Mouse (Mus musculus) midbrain, embryonic 15.5 days (tissue): ENCODE measurements at regions not wholly inside any gene's neighbourhood (a gene's known extent, or its start where the extent isn't known, plus 50 kb on each side); places are given as distances from the start of the nearest gene placed in this dataset.
"Not testable (repeated sequence)": the region's sequence is repeated elsewhere in the genome, so short reads cannot be mapped to it uniquely, and the experiment has no call there.

ENCODE experiments used
- ATAC-seq: fragments of 200-750 bp; cut with Nextera tagmentation; replicated peaks from 2 replicates; pipeline ENCODE4 v1.8.0; 2017; ENCODE audit warnings: moderate TSS enrichment
- H3K27ac ChIP-seq: fragments of 300-500 bp; sonication (generic); 2 replicates; pipeline ENCODE4 v1.5.1; 2015; ENCODE audit warnings: mild to moderate bottlenecking, inconsistent platforms
- H3K27me3 ChIP-seq: fragments of 300-500 bp; sonication (generic); replicated peaks from 2 replicates; pipeline ENCODE4 v1.6.1; 2015; ENCODE audit warnings: inconsistent platforms
- H3K36me3 ChIP-seq: fragments of 300-500 bp; sonication (generic); replicated peaks from 2 replicates; pipeline ENCODE4 v1.6.1; 2015; ENCODE audit warnings: inconsistent platforms
- H3K4me1 ChIP-seq: fragments of 300-500 bp; sonication (generic); 2 replicates; pipeline ENCODE4 v1.6.1; 2015; ENCODE audit warnings: inconsistent platforms
- H3K4me2 ChIP-seq: fragments of 300-500 bp; sonication (generic); 2 replicates; pipeline ENCODE4 v1.6.1; 2015; ENCODE audit warnings: inconsistent platforms, mild to moderate bottlenecking, moderate library complexity
- H3K4me3 ChIP-seq: fragments of 300-500 bp; sonication (generic); 2 replicates; pipeline ENCODE4 v1.5.1; 2015; ENCODE audit warnings: mild to moderate bottlenecking, inconsistent platforms
- H3K9ac ChIP-seq: fragments of 300-500 bp; sonication (generic); 2 replicates; pipeline ENCODE4 v1.6.1; 2015; ENCODE audit warnings: mild to moderate bottlenecking, inconsistent platforms
- H3K9me3 ChIP-seq: fragments of 300-500 bp; sonication (generic); 2 replicates; pipeline ENCODE4 v1.6.1; 2016; ENCODE audit warnings: inconsistent platforms
- WGBS: fragments of 180-500 bp; shearing (Covaris S2); methylation state at CpG from one replicate; pipeline ENCODE4 v1.1.7; 2015; ENCODE audit warnings: mixed read lengths; 5-methylcytosine and 5-hydroxymethylcytosine counted together

- Histone ChIP-seq H3K27ac (no peak overlapping the region), H3K4me1 (peaks cover 27% of the 10 kb centered on the region), H3K9ac (no peak overlapping the region), H3K9me3 (no peaks in the 10 kb centered on the region), H3K36me3 (no peaks in the 10 kb centered on the region; the same call in 1 of the 2 replicates), H3K4me3 (no peak overlapping the region), H3K27me3 (no peaks in the 10 kb centered on the region), H3K4me2 (no peak overlapping the region)
- no peak for ATAC-seq
- 54% methylated on average over 4 of the region's 4 CpGs for WGBS
These were observed 267.7 kb upstream of the Ubash3b start for GRCm38 (mm10) chr9:41429236-41429635.

DNA sequence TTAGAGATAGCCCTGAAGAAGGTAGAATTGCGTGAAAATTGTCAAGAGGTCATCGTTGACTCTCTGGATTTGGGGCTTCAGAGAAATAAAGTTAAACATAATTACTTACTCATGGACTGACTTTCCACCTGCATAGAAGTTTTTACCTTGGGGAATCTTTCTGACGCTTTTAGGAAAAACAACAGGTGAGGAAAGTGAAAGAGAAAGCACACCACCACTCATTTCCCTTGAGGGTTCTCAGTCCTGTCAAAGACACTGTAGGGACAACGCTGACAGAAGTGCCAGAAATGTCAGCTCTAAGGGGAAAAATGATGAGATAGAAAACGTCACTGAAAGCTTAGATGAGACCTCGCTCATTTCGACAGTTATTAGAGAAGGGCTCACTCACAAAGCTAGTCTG lies 265.2 kb upstream of the Ubash3b start:
- no peak overlapping the region for H3K27ac ChIP-seq
- H3K4me1 ChIP-seq: peaks cover 27% of the 10 kb centered on the region
- no peaks in the 10 kb centered on the region for H3K9me3 ChIP-seq
- no peaks in the 10 kb centered on the region for H3K27me3 ChIP-seq
- no peaks in the 10 kb centered on the region; the same call in 1 of the 2 replicates for H3K36me3 ChIP-seq
- ATAC-seq: no peak
- H3K9ac ChIP-seq: no peak overlapping the region
- no peak overlapping the region for H3K4me2 ChIP-seq
- WGBS: 88% methylated on average over 7 of the region's 7 CpGs
- H3K4me3 ChIP-seq: no peak overlapping the region

- Histone ChIP-seq H3K27ac (0 out of 2 replicates have a peak overlapping the region, but pooled peaks have one; percentile 43), H3K36me3 (no peaks in the 10 kb centered on the region; the same call in 1 of the 2 replicates), H3K9ac (no peak overlapping the region), H3K4me3 (no peak overlapping the region), H3K4me1 (peaks cover 15% of the 10 kb centered on the region), H3K9me3 (no peaks in the 10 kb centered on the region), H3K4me2 (no peak overlapping the region), H3K27me3 (no peaks in the 10 kb centered on the region)
- ATAC-seq: no peak
- 41% methylated on average over 6 of the region's 6 CpGs for WGBS
These were observed 263.7 kb upstream of the Ubash3b start for GRCm38 (mm10) chr9:41425225-41425624.

- H3K4me1 ChIP-seq: peaks cover 17% of the 10 kb centered on the region
- H3K9me3 ChIP-seq: no peaks in the 10 kb centered on the region
- WGBS: 38% methylated on average over 3 of the region's 3 CpGs
- ATAC-seq: 0 out of 2 replicates have a peak, but pooled peaks have one; percentile 39
- no peak overlapping the region for H3K9ac ChIP-seq
- H3K4me3 ChIP-seq: no peak overlapping the region
- H3K36me3 ChIP-seq: no peaks in the 10 kb centered on the region
- H3K27ac ChIP-seq: peak overlapping the region; percentile 68
- H3K4me2 ChIP-seq: no peak overlapping the region
- H3K27me3 ChIP-seq: no peaks in the 10 kb centered on the region
These were observed 252.3 kb upstream of the Ubash3b start for GRCm38 (mm10) chr9:41413791-41414190.

GRCm38 (mm10) chr9:41413091-41413490 lies 251.6 kb upstream of the Ubash3b start:
- ATAC-seq: not testable (repeated sequence)
- Histone ChIP-seq H3K4me1 (peaks cover 17% of the 10 kb centered on the region), H3K27ac (peak overlapping the region; percentile 68)

DNA sequence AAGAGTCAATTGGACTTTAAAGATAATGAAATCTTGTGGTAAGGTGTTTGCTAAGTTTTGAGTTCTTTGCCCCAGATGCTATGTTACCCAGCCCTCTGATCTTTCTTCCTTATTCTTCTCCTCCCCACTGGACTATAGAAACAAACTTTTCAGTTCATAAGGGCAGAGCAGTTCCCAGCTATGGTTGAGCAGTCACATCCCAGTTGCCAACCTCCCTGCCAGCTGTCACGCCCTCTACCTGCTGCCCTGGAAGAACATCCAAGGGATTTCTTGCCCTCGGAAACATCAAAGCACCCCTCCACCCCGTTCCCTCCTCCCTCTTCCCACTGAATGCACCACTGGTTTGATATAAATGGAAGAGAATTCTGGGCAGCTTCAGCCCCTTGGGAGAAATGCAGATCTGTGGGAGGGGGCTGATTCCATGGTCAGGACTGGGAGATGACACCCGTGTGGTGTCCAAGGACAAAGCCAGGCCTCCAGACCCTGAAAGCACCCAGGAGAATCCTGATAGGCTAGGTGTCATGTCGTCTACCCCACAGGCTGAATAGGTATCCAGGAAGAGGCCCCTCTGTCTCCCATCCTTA lies 250.8 kb upstream of the Ubash3b start:
- no peak for ATAC-seq
- no peak overlapping the region for H3K4me2 ChIP-seq
- 18% methylated on average over 5 of the region's 5 CpGs for WGBS
- no peaks in the 10 kb centered on the region for H3K9me3 ChIP-seq
- no peak overlapping the region for H3K9ac ChIP-seq
- 0 out of 2 replicates have a peak overlapping the region, but pooled peaks have one; percentile 50 for H3K27ac ChIP-seq
- no peaks in the 10 kb centered on the region for H3K27me3 ChIP-seq
- H3K4me1 ChIP-seq: peaks cover 17% of the 10 kb centered on the region
- H3K36me3 ChIP-seq: no peaks in the 10 kb centered on the region
- no peak overlapping the region for H3K4me3 ChIP-seq

More at GRCm38 (mm10) chr9:41413091-41413490, 251.6 kb upstream of the Ubash3b start:
- not testable (repeated sequence) for H3K4me3 ChIP-seq, H3K36me3 ChIP-seq, H3K27me3 ChIP-seq, H3K9ac ChIP-seq, H3K4me2 ChIP-seq, H3K9me3 ChIP-seq

DNA sequence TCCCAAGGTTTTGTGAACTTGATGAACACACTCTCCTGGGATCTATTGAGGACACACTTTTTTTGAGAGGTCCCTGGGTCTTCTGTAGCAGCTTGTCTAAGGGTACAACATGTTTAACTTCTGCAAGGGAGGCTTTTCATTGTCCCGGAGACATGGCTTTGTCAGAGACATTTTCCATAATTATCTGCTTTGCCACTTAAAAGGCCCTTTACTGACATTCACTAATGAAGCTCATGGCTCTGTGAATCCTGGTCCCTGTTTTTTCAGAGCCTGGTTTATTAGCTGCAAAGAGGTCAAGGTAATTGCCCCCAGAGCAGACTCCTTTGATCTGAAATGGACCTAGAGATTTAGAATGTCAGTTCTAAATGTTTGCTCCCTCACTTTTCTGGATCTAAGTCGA lies 246.8 kb upstream of the Ubash3b start:
- 53% methylated on average over 2 of the region's 2 CpGs for WGBS
- no peaks in the 10 kb centered on the region; the same call in 1 of the 2 replicates for H3K36me3 ChIP-seq
- H3K27ac ChIP-seq: no peak overlapping the region
- no peaks in the 10 kb centered on the region for H3K9me3 ChIP-seq
- no peak for ATAC-seq
- H3K4me2 ChIP-seq: no peak overlapping the region
- no peak overlapping the region for H3K4me3 ChIP-seq
- H3K4me1 ChIP-seq: peaks cover 10% of the 10 kb centered on the region
- no peak overlapping the region for H3K9ac ChIP-seq
- no peaks in the 10 kb centered on the region for H3K27me3 ChIP-seq

DNA sequence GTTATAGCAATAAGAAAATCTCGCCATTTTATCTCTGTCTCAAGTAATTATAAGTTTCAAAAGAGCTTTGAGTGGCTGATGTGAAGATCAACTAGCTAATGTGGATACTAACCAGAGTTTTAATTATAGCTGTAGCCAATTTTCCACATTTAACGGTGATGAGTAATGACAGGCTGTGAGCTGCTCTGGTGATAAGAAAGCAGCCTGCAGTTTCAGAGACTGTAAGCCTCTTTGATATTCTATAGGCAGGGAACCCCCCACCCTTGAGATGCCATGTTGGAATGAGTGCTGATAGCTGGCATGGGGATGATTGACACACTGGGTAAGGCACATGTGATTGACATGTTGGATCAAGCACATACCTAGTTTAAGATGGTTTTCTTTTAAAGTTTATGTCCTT lies 245.6 kb upstream of the Ubash3b start:
- ATAC-seq: 0 out of 2 replicates have a peak, but pooled peaks have one; percentile 20
- WGBS: 64% methylated on average over 2 of the region's 2 CpGs
- H3K4me2 ChIP-seq: no peak overlapping the region
- H3K9ac ChIP-seq: no peak overlapping the region
- no peak overlapping the region for H3K4me3 ChIP-seq
- H3K27me3 ChIP-seq: no peaks in the 10 kb centered on the region
- no peaks in the 10 kb centered on the region for H3K9me3 ChIP-seq
- H3K27ac ChIP-seq: no peak overlapping the region
- H3K4me1 ChIP-seq: peaks cover under 1% of the 10 kb centered on the region; the same call in 1 of the 2 replicates
- no peaks in the 10 kb centered on the region; the same call in 1 of the 2 replicates for H3K36me3 ChIP-seq

DNA sequence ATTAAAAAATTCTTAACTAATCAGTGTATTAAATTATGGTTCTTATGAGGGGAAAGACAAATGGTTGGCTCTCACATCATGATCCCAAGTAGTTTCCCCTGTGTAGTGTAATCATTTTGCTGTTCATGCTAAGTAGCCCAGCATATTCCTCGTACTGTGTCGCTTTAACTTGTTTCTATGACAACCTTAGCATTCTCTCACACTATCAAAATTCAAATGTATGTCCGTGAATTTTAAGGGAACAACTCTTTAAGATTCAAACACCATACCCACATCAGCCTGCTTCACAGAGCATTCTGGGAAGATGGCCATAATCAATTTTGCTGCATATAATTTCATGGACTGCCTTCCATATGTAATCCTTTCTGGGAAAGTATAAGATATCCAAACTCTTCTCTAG lies 241.4 kb upstream of the Ubash3b start:
- 65% methylated on average over 3 of the region's 3 CpGs for WGBS
- 0 out of 2 replicates have a peak, but pooled peaks have one; percentile 27 for ATAC-seq

GRCm38 (mm10) chr9:41400950-41401349 lies 239.5 kb upstream of the Ubash3b start:
- H3K4me3 ChIP-seq: no peak overlapping the region
- WGBS: 81% methylated on average over 6 of the region's 6 CpGs
- no peak overlapping the region for H3K27ac ChIP-seq
- peaks cover 10% of the 10 kb centered on the region for H3K4me1 ChIP-seq
- no peaks in the 10 kb centered on the region for H3K27me3 ChIP-seq
- no peak for ATAC-seq
- no peak overlapping the region for H3K9ac ChIP-seq
- no peaks in the 10 kb centered on the region for H3K9me3 ChIP-seq
- H3K4me2 ChIP-seq: no peak overlapping the region
- no peaks in the 10 kb centered on the region; the same call in 1 of the 2 replicates for H3K36me3 ChIP-seq

More for the DNA sequence above, 241.4 kb upstream of the Ubash3b start:
- no peaks in the 10 kb centered on the region; the same call in 1 of the 2 replicates for H3K36me3 ChIP-seq
- no peak overlapping the region for H3K4me2 ChIP-seq
- H3K27me3 ChIP-seq: no peaks in the 10 kb centered on the region
- no peak overlapping the region for H3K27ac ChIP-seq
- H3K9ac ChIP-seq: no peak overlapping the region
- H3K4me1 ChIP-seq: no peaks in the 10 kb centered on the region; the same call in 1 of the 2 replicates
- no peak overlapping the region for H3K4me3 ChIP-seq
- no peaks in the 10 kb centered on the region for H3K9me3 ChIP-seq

DNA sequence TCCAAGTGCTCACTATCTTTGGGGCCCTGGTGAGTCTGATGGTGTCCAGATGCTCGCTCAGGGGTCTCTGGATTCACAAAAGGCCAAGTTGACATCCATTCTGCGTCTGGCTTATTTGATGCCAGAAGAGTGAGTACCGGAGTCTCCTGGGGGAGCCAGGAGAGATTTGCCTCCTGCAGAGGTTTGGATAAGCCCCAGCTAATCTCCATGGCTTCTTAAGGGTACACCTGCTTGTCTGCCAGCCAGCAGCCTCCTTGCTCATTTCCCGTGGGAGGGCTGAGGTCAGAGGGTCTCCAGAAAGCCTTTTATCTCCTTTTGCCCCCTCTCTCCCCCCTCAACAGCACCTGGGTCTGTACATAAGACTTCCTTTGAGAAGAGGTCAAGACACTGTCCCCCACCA lies 234.0 kb upstream of the Ubash3b start:
- Histone ChIP-seq H3K4me3 (no peak overlapping the region), H3K36me3 (peaks cover 4% of the 10 kb centered on the region; the same call in 1 of the 2 replicates), H3K4me2 (no peak overlapping the region), H3K4me1 (peaks cover 19% of the 10 kb centered on the region), H3K9me3 (no peaks in the 10 kb centered on the region), H3K9ac (no peak overlapping the region), H3K27ac (peak overlapping the region; percentile 18; the same call in 1 of the 2 replicates), H3K27me3 (no peaks in the 10 kb centered on the region)
- ATAC-seq: no peak
- WGBS: 10% methylated on average over 4 of the region's 4 CpGs

DNA sequence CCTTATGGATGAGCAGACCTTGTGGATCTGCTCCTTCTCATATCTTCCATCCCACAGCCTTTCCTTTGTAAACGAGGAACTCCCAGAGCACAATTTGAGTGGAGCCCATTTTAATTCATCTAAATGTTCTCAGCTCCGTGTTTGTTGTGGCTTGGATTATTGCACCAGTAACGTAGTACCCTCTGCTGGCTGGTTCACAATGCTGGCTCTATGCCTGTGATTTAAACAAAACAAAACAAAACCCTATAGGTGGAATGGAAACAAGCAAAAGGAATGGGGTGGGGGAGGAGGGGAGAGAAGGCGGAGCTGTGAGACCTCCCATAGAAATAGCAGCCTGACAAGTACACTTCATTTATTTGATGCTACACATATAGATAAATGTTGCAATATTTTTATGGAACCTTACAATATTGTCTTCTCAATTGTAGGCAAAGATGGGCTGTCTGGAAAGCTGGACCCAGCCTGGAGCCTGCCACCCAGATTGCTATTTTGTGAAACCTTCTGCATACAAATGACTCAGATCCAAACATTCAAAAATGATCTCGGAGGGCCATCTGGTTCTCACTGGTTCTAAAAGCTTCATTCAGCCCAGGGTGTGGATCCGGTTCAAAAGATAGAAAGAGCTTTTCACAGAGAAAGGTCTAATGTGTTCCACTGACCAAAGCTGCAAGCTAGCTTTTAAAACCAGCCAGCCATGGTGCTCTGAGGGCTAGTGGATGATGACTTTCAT lies 230.3 kb upstream of the Ubash3b start:
- 36% methylated on average over 6 of the region's 6 CpGs for WGBS

More for the DNA sequence above, 230.3 kb upstream of the Ubash3b start:
- Histone ChIP-seq H3K9me3 (no peaks in the 10 kb centered on the region), H3K27me3 (no peaks in the 10 kb centered on the region), H3K4me1 (peaks cover 16% of the 10 kb centered on the region), H3K4me3 (no peak overlapping the region), H3K9ac (no peak overlapping the region), H3K27ac (peak overlapping the region; percentile 26; the same call in 1 of the 2 replicates), H3K4me2 (no peak overlapping the region), H3K36me3 (peaks cover 4% of the 10 kb centered on the region; the same call in 1 of the 2 replicates)
- no peak for ATAC-seq
